Mouse (Mus musculus) forelimb bud, embryonic 11.5 days (tissue): ENCODE measurements around the gene Fam98c.

Source experiments
- DNase-seq: peaks from one replicate; pipeline ENCODE4 v3.0.0-alpha.2; 2012; ENCODE audit warnings: low read depth, low spot score

The Fam98c gene

DNA sequence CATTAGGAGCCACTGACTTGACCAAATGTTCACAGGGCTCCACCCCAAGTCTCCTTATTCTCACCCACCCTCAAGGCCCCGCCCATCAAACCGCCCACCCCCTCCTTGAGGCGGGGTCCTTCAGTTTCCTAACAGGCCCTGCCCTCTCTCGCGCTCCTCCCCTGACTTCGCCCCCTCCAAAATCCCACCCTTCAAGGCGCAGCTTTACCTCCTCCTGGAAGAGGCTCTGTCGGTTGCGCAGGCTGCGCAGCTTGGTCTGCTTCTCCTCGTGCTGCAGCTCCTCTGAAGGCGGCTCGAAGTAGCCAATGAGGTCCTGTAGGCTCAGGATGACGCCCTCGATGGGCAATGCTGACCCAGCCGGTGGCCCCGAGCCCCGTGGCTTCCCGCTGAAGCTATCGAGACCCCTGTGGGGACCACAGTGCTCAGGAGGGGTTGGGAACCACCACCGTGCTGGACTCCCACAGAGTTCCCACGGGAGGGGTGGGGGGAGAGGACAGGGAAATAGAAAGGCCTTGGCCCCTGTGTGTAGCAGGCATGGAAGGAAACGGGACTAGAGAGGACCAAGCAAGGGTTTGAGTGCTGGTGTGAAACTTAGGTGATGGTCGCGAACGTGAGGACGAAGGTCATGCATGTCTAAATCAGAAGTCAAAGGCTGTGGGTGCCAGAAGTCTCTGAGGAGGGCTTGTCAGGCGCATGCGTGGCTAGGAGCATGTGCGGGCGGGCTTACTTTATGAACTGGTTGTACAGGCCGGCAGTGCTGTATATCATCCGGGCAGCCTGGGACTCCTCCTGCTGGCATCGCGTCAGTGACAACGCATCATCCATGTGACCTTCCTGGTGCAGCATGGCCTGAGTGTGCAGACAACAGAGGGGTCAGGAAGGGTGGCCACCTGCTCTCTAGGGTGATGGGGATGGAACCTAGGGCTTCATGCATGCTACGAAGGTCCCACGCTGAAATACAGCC lies 46.8 kb downstream of the Fam98c start:
- DNase-seq, result peak; percentile 56
